8 mouse cellular contexts compared by ENCODE assay signal in genomic region chr8:124751709-124752173, GRCm38 (mm10). TPM values are rescaled to one million over a fixed set of nuclear protein-coding genes. Genes with fewer than 3 reads are reported as not detected.
DNase-seq lines count a peak whose midpoint lies in the region; ATAC-seq and TF ChIP-seq lines count a peak whose summit lies in the region.

TSS of gene Fam89a (minus strand) at chr8:124751832.

- H3K9me3 ChIP-seq in erythroblast, embryonic 14.5 days (ENCODE audit: control insufficient read depth, low read length): no peaks in the 10 kb centered on the region
- H3K9me3 ChIP-seq in heart, embryonic 11.5 days (replicated peaks; ENCODE audit: control insufficient read depth, low read length): no peaks in the 10 kb centered on the region
- H3K9me3 ChIP-seq in kidney, embryonic 14.5 days (ENCODE audit: control insufficient read depth, low read length): no peaks in the 10 kb centered on the region

- no peak for TF ChIP-seq CTCF in small intestine, adult 2 months (IDR thresholded peaks at IDR 0.05; ENCODE audit: extremely low read depth, insufficient read length, insufficient replicate concordance, low read depth, low read length)

- peaks cover 14% of the 10 kb centered on the region for H3K4me1 ChIP-seq in erythroblast, embryonic 14.5 days (ENCODE audit: control insufficient read depth)
- H3K4me1 ChIP-seq in heart, embryonic 11.5 days (ENCODE audit: control insufficient read depth, insufficient read depth, low read length): peaks cover 20% of the 10 kb centered on the region
- peaks cover 28% of the 10 kb centered on the region for H3K4me1 ChIP-seq in kidney, embryonic 14.5 days (ENCODE audit: control insufficient read depth, insufficient read depth, low read length)
- H3K4me1 ChIP-seq in small intestine, adult 2 months (ENCODE audit: control insufficient read depth, insufficient read depth, insufficient read length, low read length): peaks cover 13% of the 10 kb centered on the region

- H3K4me3 ChIP-seq in erythroblast, embryonic 14.5 days (replicated peaks): peak within 1 kb of the TSS; percentile 49
- H3K4me3 ChIP-seq in heart, embryonic 11.5 days (ENCODE audit: low read depth, low read length): peak within 1 kb of the TSS; percentile 64
- H3K4me3 ChIP-seq in kidney, embryonic 14.5 days (ENCODE audit: low read length): peak within 1 kb of the TSS; percentile 71
- H3K4me3 ChIP-seq in small intestine, adult 2 months (ENCODE audit: low read depth, low read length): peak within 1 kb of the TSS; percentile 87

- WGBS in heart, embryonic 11.5 days (ENCODE audit: insufficient replicate concordance): under 1% methylated on average over 36 of the region's 41 CpGs
- 1% methylated on average over 33 of the region's 41 CpGs for WGBS in kidney, embryonic 14.5 days
- WGBS in small intestine, adult 2 months: 2% methylated on average over 38 of the region's 41 CpGs

- H3K27ac ChIP-seq in heart, embryonic 11.5 days (ENCODE audit: low read depth, low read length): no peak within 1 kb of the TSS
- H3K27ac ChIP-seq in kidney, embryonic 14.5 days (ENCODE audit: low read depth, low read length): no peak within 1 kb of the TSS
- H3K27ac ChIP-seq in small intestine, adult 2 months (ENCODE audit: insufficient read depth, low read depth, low read length): no peak within 1 kb of the TSS

- H3K36me3 ChIP-seq in erythroblast, embryonic 14.5 days (ENCODE audit: control insufficient read depth): no peaks in the 10 kb centered on the region
- no peaks in the 10 kb centered on the region for H3K36me3 ChIP-seq in heart, embryonic 11.5 days (ENCODE audit: control insufficient read depth, insufficient read depth, low read length)
- H3K36me3 ChIP-seq in kidney, embryonic 14.5 days (ENCODE audit: control insufficient read depth, insufficient read depth, low read length): no peaks in the 10 kb centered on the region
- H3K36me3 ChIP-seq in small intestine, adult 2 months (ENCODE audit: control insufficient read depth, insufficient read depth, low read length): no peaks in the 10 kb centered on the region

- H3K9ac ChIP-seq in heart, embryonic 11.5 days (ENCODE audit: low read depth, low read length): peak within 1 kb of the TSS; percentile 62
- peak within 1 kb of the TSS; percentile 67 for H3K9ac ChIP-seq in kidney, embryonic 14.5 days (ENCODE audit: low read depth, low read length)

- TF ChIP-seq POLR2A in small intestine, adult 2 months (IDR thresholded peaks at IDR 0.05; ENCODE audit: low read depth, low read length): no peak

- peaks cover 60% of the 10 kb centered on the region for H3K27me3 ChIP-seq in erythroblast, embryonic 14.5 days (ENCODE audit: control insufficient read depth)
- H3K27me3 ChIP-seq in heart, embryonic 11.5 days (ENCODE audit: control insufficient read depth, insufficient read depth, low read length): peaks cover 38% of the 10 kb centered on the region
- H3K27me3 ChIP-seq in kidney, embryonic 14.5 days (ENCODE audit: control insufficient read depth, insufficient read depth, low read length): peaks cover 20% of the 10 kb centered on the region
- H3K27me3 ChIP-seq in small intestine, adult 2 months (ENCODE audit: control insufficient read depth, insufficient read depth, low read length): peaks cover 23% of the 10 kb centered on the region

- DNase-seq in embryo, embryonic 9.5 days (ENCODE audit: extremely low spot score): peak; percentile 80
- DNase-seq in lung, postnatal 14 days: peak; percentile 70
- DNase-seq in cerebellum, postnatal 36 days: no peak

- peak within 1 kb of the TSS; percentile 95 for H3K4me2 ChIP-seq in heart, embryonic 11.5 days
- peak within 1 kb of the TSS; percentile 96 for H3K4me2 ChIP-seq in kidney, embryonic 14.5 days (replicated peaks; ENCODE audit: low read depth, low read length)

- no peak; the same call in 1 of the 2 replicates for ATAC-seq in erythroblast, adult 5-6 weeks (replicated peaks; ENCODE audit: low FRiP score, poor library complexity, severe bottlenecking)
- ATAC-seq in heart, embryonic 11.5 days (replicated peaks; ENCODE audit: insufficient number of reproducible peaks, low FRiP score, low TSS enrichment): peak; percentile 60; the same call in 1 of the 2 replicates
- peak; percentile 80 for ATAC-seq in kidney, embryonic 14.5 days (ENCODE audit: low FRiP score, low TSS enrichment)

RNA-seq across cellular contexts. Expression of gene Fam89a, which starts in this region (rescaled TPM):
- polyA plus RNA-seq in erythroblast, embryonic 14.5 days (2012): not detected in 2 replicates
- 1.3 TPM in 1 of 2 replicates, not detected in the other for total RNA-seq in erythroblast, adult 5-6 weeks (2015; ENCODE audit: low replicate concordance)
- not detected in 2 replicates for total RNA-seq in erythroblast, adult 5-6 weeks (2017; ENCODE audit: low replicate concordance)
- polyA plus RNA-seq in heart, embryonic 11.5 days (2014; fragmentation: Nextera tagmentation; extraction: Ambion mirVana): 2.4 and 3.1 TPM in 2 replicates
- polyA plus RNA-seq in kidney, embryonic 14.5 days (2014; fragmentation: Nextera tagmentation; extraction: Ambion mirVana): 6.2 and 6.8 TPM in 2 replicates
- polyA plus RNA-seq in small intestine, adult 2 months (2012; rRNA removed): 1.4 and 1.7 TPM in 2 replicates

Comparison
In these comparisons a context has a peak if more than half of its experiments do, and no peak if none do; other contexts are left out.
1. DNase-seq: peak in embryo, embryonic 9.5 days (single experiment) and lung, postnatal 14 days (single experiment); none in cerebellum, postnatal 36 days (0 of 2).
2. Peak in every context shown above with its lines, with median percentiles within 50 percentile points of each other: H3K4me3 ChIP-seq.